Mouse (Mus musculus): ENCODE results near the gene March2. TPM values are rescaled to one million over a fixed set of nuclear protein-coding genes. Genes with fewer than 3 reads are reported as not detected.
A peak's percentile ranks its signal among the peaks of the same experiment; 100 is the strongest.
"Not testable (repeated sequence)": the region's sequence is repeated elsewhere in the genome, so short reads cannot be mapped to it uniquely, and the experiment has no call there.

The March2 gene
- 100 to 1,000 TPM; 126 to 160 (median 136) TPM for total RNA-seq (2022)

- peak; percentile 98 for DNase-seq (ENCODE audit: low spot score)
Observed at GRCm38 (mm10) chr17:33718384-33718881, at the start of gene March2. Gene March2 (minus strand): TSS chr17:33718670.

- no peak for DNase-seq (ENCODE audit: low spot score)
Observed at GRCm38 (mm10) chr17:33766389-33766788, 47.9 kb upstream of the March2 start.

GRCm38 (mm10) chr17:33760255-33761165 is 42.0 kb upstream of the March2 start, which contains the start of gene Rab11b:
Gene Rab11b (minus strand): TSS chr17:33760530.
- DNase-seq (ENCODE audit: low spot score), result peak; percentile 100

GRCm38 (mm10) chr17:33759767-33760254 is 41.3 kb upstream of the March2 start:
- DNase-seq (ENCODE audit: low spot score), result peak; percentile 92

- no peak for DNase-seq (ENCODE audit: low spot score)
Observed at GRCm38 (mm10) chr17:33757231-33757630, 38.8 kb upstream of the March2 start.

GRCm38 (mm10) chr17:33756108-33756790 is 37.8 kb upstream of the March2 start:
- DNase-seq (ENCODE audit: low spot score), result peak; percentile 53

GRCm38 (mm10) chr17:33755418-33756107 is 37.1 kb upstream of the March2 start:
- no peak for DNase-seq (ENCODE audit: low spot score)

GRCm38 (mm10) chr17:33754656-33755055 is 36.2 kb upstream of the March2 start:
- DNase-seq (ENCODE audit: low spot score), result no peak

- DNase-seq (ENCODE audit: low spot score), result no peak
Observed at GRCm38 (mm10) chr17:33752297-33752696, 33.8 kb upstream of the March2 start.

GRCm38 (mm10) chr17:33751181-33751580 is 32.7 kb upstream of the March2 start:
- DNase-seq (ENCODE audit: low spot score), result no peak

- DNase-seq (ENCODE audit: low spot score), result no peak
Observed at GRCm38 (mm10) chr17:33749451-33749850, 31.0 kb upstream of the March2 start.

- DNase-seq (ENCODE audit: low spot score), result peak; percentile 56
Observed at GRCm38 (mm10) chr17:33746011-33746410, 27.5 kb upstream of the March2 start.

GRCm38 (mm10) chr17:33744686-33745384 is 26.4 kb upstream of the March2 start:
- DNase-seq (ENCODE audit: low spot score), result no peak

- no peak for DNase-seq (ENCODE audit: low spot score)
Observed at GRCm38 (mm10) chr17:33742420-33742819, 23.9 kb upstream of the March2 start.

GRCm38 (mm10) chr17:33733526-33733925 is 15.1 kb upstream of the March2 start:
- not testable (repeated sequence) for DNase-seq (ENCODE audit: low spot score)

GRCm38 (mm10) chr17:33732556-33733083 is 14.2 kb upstream of the March2 start:
- not testable (repeated sequence) for DNase-seq (ENCODE audit: low spot score)

- DNase-seq (ENCODE audit: low spot score), result no peak
Observed at GRCm38 (mm10) chr17:33729215-33729614, 10.7 kb upstream of the March2 start.

GRCm38 (mm10) chr17:33728396-33728795 is 9.9 kb upstream of the March2 start:
- no peak for DNase-seq (ENCODE audit: low spot score)

- no peak for DNase-seq (ENCODE audit: low spot score)
Observed at GRCm38 (mm10) chr17:33719736-33720378, 1.4 kb upstream of the March2 start.
